Mouse (Mus musculus) embryonic facial prominence, embryonic 15.5 days (tissue): ENCODE results near the gene Shroom3. TPM values are rescaled to one million over a fixed set of nuclear protein-coding genes. Genes with fewer than 3 reads are reported as not detected.

Source experiments
- ATAC-seq: fragments of 200-750 bp; cut with Nextera tagmentation; 2 replicates; pipeline ENCODE4 v1.8.0; 2017; ENCODE audit warnings: low read depth, moderate TSS enrichment; ENCODE audit not compliant: insufficient number of reproducible peaks, low FRiP score, low TSS enrichment
- H3K27ac ChIP-seq: fragments of 300-500 bp; sonication (generic); replicated peaks from 2 replicates; pipeline ENCODE4 v1.5.1; 2015; ENCODE audit warnings: mild to moderate bottlenecking, inconsistent platforms
- H3K27me3 ChIP-seq: fragments of 300-500 bp; sonication (generic); 2 replicates; pipeline ENCODE4 v1.6.1; 2015; ENCODE audit warnings: inconsistent platforms
- H3K36me3 ChIP-seq: fragments of 300-500 bp; sonication (generic); 2 replicates; pipeline ENCODE4 v1.6.1; 2015; ENCODE audit warnings: mild to moderate bottlenecking, inconsistent platforms
- H3K4me1 ChIP-seq: fragments of 300-500 bp; sonication (generic); 2 replicates; pipeline ENCODE4 v1.6.1; 2015; ENCODE audit warnings: inconsistent platforms
- H3K4me2 ChIP-seq: fragments of 300-500 bp; sonication (generic); replicated peaks from 2 replicates; pipeline ENCODE4 v1.6.1; 2015; ENCODE audit warnings: mild to moderate bottlenecking, inconsistent platforms
- H3K4me3 ChIP-seq: fragments of 300-500 bp; sonication (generic); replicated peaks from 2 replicates; pipeline ENCODE4 v1.5.1; 2015; ENCODE audit warnings: mild to moderate bottlenecking, inconsistent platforms
- H3K9ac ChIP-seq: fragments of 300-500 bp; sonication (generic); 2 replicates; pipeline ENCODE4 v1.6.1; 2015; ENCODE audit warnings: inconsistent platforms
- H3K9me3 ChIP-seq: fragments of 300-500 bp; sonication (generic); replicated peaks from 2 replicates; pipeline ENCODE4 v1.6.1; 2016; ENCODE audit warnings: inconsistent platforms
- WGBS: fragments of 180-500 bp; shearing (Covaris S2); methylation state at CpG from one replicate; pipeline ENCODE4 v1.1.7; 2015; 5-methylcytosine and 5-hydroxymethylcytosine counted together
- polyA plus RNA-seq: library from polyadenylated mRNA; unstranded; fragments of >200 nt; fragmentation: Nextera tagmentation; extraction: Ambion mirVana; gene quantifications from 2 replicates; pipeline ENCODE4 v1.2.1, GENCODE M21; 2015

Gene Shroom3
- polyA plus RNA-seq, 1 experiment from 2014 or later, result 3.9 TPM

GRCm38 (mm10) chr5:92837311-92837710, 154.1 kb downstream of the Shroom3 start:
- no peak for ATAC-seq
- H3K36me3 ChIP-seq, result no peaks in the 10 kb centered on the region
- no peaks in the 10 kb centered on the region for H3K27me3 ChIP-seq
- no peak overlapping the region for H3K4me3 ChIP-seq
- no peak overlapping the region for H3K4me2 ChIP-seq
- 76% methylated on average over 4 of the region's 4 CpGs for WGBS
- H3K27ac ChIP-seq, result no peak overlapping the region
- H3K9ac ChIP-seq, result no peak overlapping the region
- no peaks in the 10 kb centered on the region for H3K4me1 ChIP-seq
- H3K9me3 ChIP-seq, result no peaks in the 10 kb centered on the region

DNA sequence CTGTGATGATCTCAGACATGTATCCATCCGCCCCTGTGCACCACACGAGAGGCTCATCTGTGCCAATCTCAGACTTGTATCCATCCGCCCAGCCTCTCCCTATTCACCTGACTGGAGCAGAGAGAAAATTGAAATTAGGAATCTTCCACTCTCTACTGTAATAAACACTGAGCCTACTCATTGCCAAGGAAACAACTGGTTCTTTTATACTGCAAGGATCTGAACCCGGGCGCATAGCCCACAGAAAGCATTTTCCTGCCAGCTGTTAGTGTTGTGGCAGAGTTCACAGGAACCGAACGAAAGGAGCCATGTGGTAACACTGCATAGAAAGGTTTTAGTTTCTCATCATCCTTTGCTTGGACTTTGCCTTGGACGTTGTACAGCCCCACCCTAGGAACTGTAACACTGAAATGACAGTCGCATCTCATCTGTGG, 155.1 kb downstream of the Shroom3 start:
- Histone ChIP-seq H3K36me3 (no peaks in the 10 kb centered on the region), H3K27ac (no peak overlapping the region), H3K27me3 (no peaks in the 10 kb centered on the region), H3K4me3 (no peak overlapping the region), H3K9me3 (no peaks in the 10 kb centered on the region), H3K9ac (no peak overlapping the region), H3K4me2 (no peak overlapping the region), H3K4me1 (no peaks in the 10 kb centered on the region)
- WGBS, result 73% methylated on average over 9 of the region's 9 CpGs
- ATAC-seq, result no peak

GRCm38 (mm10) chr5:92839314-92839713, 156.1 kb downstream of the Shroom3 start:
- no peak overlapping the region for H3K9ac ChIP-seq
- no peaks in the 10 kb centered on the region for H3K36me3 ChIP-seq
- H3K27me3 ChIP-seq, result no peaks in the 10 kb centered on the region
- no peaks in the 10 kb centered on the region for H3K9me3 ChIP-seq
- no peak overlapping the region for H3K4me2 ChIP-seq
- H3K27ac ChIP-seq, result no peak overlapping the region
- ATAC-seq, result no peak
- no peak overlapping the region for H3K4me3 ChIP-seq
- WGBS, result 76% methylated on average over 4 of the region's 4 CpGs
- no peaks in the 10 kb centered on the region for H3K4me1 ChIP-seq

- Histone ChIP-seq H3K27me3 (no peaks in the 10 kb centered on the region), H3K9me3 (no peaks in the 10 kb centered on the region), H3K4me1 (no peaks in the 10 kb centered on the region), H3K36me3 (no peaks in the 10 kb centered on the region), H3K27ac (no peak overlapping the region), H3K9ac (no peak overlapping the region), H3K4me2 (no peak overlapping the region), H3K4me3 (no peak overlapping the region)
- ATAC-seq, result no peak
- 67% methylated on average over 5 of the region's 5 CpGs for WGBS
Observed at GRCm38 (mm10) chr5:92841474-92841873, 158.2 kb downstream of the Shroom3 start.

DNA sequence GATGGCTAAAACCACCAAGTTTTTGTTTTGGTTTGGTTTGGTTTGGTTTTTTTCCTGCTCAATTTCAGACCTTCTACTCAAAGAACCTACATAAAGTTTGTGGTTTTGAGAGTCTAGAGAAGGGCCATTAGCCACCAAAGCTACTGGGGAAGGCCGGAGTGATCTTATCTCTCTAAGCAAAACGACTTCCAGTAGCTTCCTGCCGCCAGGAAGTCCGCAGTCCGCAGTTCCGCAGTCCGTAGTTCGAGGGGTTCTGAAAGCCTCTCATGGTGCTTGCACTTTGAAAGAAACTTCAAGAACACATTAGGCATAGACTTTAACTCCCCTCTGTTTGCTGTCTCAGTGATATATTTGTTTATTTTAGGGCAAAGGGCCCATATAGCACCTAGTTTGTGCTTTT, 159.2 kb downstream of the Shroom3 start:
- Histone ChIP-seq H3K4me2 (no peak overlapping the region), H3K27ac (no peak overlapping the region), H3K9me3 (no peaks in the 10 kb centered on the region), H3K36me3 (no peaks in the 10 kb centered on the region), H3K9ac (no peak overlapping the region), H3K4me3 (no peak overlapping the region), H3K4me1 (no peaks in the 10 kb centered on the region), H3K27me3 (no peaks in the 10 kb centered on the region)
- 62% methylated on average over 8 of the region's 8 CpGs for WGBS
- no peak for ATAC-seq

DNA sequence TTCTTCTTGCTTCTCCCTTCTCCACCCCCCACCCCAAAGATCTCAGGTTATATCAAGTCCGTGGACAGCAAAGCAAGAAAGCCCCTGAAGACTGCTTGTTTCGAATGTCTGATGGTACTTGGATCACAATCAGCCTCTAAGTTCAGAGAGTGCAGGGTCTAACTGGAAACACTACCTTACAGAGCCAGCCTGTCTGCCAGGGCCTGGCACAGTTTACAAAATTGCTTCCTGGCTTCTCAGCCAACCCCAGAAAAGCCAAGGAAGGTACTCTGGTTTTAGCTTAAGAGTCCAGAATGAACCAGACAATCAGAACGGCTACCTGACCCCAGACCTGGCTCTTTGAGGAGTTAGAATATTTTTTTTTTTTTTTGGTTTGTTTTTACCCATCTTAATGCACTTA, 159.6 kb downstream of the Shroom3 start:
- H3K27ac ChIP-seq, result no peak overlapping the region
- no peak overlapping the region for H3K4me3 ChIP-seq
- no peaks in the 10 kb centered on the region for H3K27me3 ChIP-seq
- H3K9me3 ChIP-seq, result no peaks in the 10 kb centered on the region
- no peaks in the 10 kb centered on the region for H3K4me1 ChIP-seq
- ATAC-seq, result no peak
- no peak overlapping the region for H3K9ac ChIP-seq
- WGBS, result 61% methylated on average over 3 of the region's 3 CpGs
- no peaks in the 10 kb centered on the region for H3K36me3 ChIP-seq
- H3K4me2 ChIP-seq, result no peak overlapping the region

GRCm38 (mm10) chr5:92843850-92844785, 160.9 kb downstream of the Shroom3 start:
- no peaks in the 10 kb centered on the region for H3K27me3 ChIP-seq
- no peak overlapping the region for H3K27ac ChIP-seq
- 55% methylated on average over 20 of the region's 20 CpGs for WGBS
- no peak overlapping the region for H3K4me2 ChIP-seq
- no peaks in the 10 kb centered on the region for H3K9me3 ChIP-seq
- H3K9ac ChIP-seq, result no peak overlapping the region
- ATAC-seq, result no peak
- no peak overlapping the region for H3K4me3 ChIP-seq
- no peaks in the 10 kb centered on the region for H3K36me3 ChIP-seq
- H3K4me1 ChIP-seq, result no peaks in the 10 kb centered on the region

DNA sequence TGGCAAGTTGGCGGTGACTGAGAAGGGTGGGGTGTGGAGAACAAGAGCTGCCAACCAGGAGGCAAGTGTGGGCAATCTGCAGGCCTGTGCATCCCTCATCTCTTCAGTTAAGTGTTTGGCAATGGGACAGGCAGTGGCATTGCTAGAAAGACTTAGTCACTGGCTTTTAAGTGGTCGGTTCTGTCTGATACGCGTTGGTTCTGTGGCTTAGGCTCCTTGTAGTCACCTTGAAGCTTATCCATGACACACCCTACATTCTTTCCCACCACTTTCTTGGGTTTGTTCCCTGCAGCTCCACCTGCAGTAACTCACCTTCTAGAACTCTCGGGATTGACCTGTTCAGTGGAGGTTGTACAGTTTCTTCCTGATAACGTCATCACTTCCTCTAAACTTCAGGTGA, 166.5 kb downstream of the Shroom3 start:
- WGBS, result 78% methylated on average over 6 of the region's 6 CpGs
- no peaks in the 10 kb centered on the region for H3K36me3 ChIP-seq
- no peak for ATAC-seq
- no peak overlapping the region for H3K4me3 ChIP-seq
- H3K4me1 ChIP-seq, result no peaks in the 10 kb centered on the region
- no peaks in the 10 kb centered on the region for H3K9me3 ChIP-seq
- no peak overlapping the region for H3K9ac ChIP-seq
- no peaks in the 10 kb centered on the region for H3K27me3 ChIP-seq
- H3K4me2 ChIP-seq, result no peak overlapping the region
- no peak overlapping the region for H3K27ac ChIP-seq

DNA sequence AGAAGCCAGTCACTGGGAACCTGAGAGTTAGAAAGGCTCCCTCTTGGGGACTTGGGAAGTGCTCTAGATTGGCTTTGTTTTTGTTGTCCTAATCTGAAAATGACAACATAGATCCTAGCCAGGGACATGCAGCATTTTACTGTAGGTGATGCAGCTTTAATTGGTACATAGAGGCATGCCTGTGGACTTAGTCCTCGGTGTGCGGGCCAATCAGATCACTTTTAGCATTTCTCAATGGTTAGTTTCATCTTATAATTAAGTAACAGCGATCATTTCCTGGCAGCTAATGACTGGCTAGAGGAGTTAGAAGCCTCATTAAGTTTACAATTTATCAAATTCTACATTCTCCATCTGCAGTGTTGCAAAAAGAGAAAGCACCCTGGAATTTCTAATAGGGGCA, 167.7 kb downstream of the Shroom3 start:
- H3K36me3 ChIP-seq, result no peaks in the 10 kb centered on the region
- WGBS, result 75% methylated on average over 3 of the region's 3 CpGs
- no peak overlapping the region for H3K9ac ChIP-seq
- no peak for ATAC-seq
- no peaks in the 10 kb centered on the region for H3K9me3 ChIP-seq
- H3K4me2 ChIP-seq, result no peak overlapping the region
- H3K27ac ChIP-seq, result no peak overlapping the region
- H3K27me3 ChIP-seq, result no peaks in the 10 kb centered on the region
- peaks cover under 1% of the 10 kb centered on the region; the same call in 1 of the 2 replicates for H3K4me1 ChIP-seq
- H3K4me3 ChIP-seq, result no peak overlapping the region

DNA sequence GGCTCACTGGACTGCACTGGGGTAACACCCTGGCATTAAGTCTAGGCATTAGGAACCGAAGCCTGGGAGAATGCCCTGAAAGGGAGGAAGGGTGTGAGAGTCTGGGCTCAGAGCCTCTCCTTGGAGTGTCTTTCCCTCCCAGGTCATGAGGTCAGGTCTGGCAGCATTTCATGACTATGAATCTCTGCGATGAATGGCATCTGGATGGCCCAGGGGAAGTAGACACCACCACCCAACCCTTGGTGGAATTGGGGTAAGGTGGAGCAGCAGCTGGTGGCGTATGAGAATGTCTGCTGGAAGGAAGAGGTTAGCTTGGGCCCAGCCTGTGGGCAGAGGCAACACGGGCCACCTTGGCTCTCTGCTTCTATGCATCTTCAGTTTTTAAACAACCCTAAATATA, 171.7 kb downstream of the Shroom3 start:
- H3K9me3 ChIP-seq, result no peaks in the 10 kb centered on the region
- H3K4me2 ChIP-seq, result no peak overlapping the region
- H3K27ac ChIP-seq, result no peak overlapping the region
- 63% methylated on average over 4 of the region's 4 CpGs for WGBS
- H3K36me3 ChIP-seq, result no peaks in the 10 kb centered on the region
- peaks cover 14% of the 10 kb centered on the region for H3K4me1 ChIP-seq
- H3K4me3 ChIP-seq, result no peak overlapping the region
- no peak overlapping the region for H3K9ac ChIP-seq
- no peaks in the 10 kb centered on the region for H3K27me3 ChIP-seq
- ATAC-seq, result no peak

GRCm38 (mm10) chr5:92856346-92856745, 173.1 kb downstream of the Shroom3 start:
- ATAC-seq, result no peak
- no peaks in the 10 kb centered on the region for H3K36me3 ChIP-seq
- H3K27ac ChIP-seq, result peak overlapping the region; percentile 48
- 0 out of 2 replicates have a peak overlapping the region, but pooled peaks have one; percentile 11 for H3K4me2 ChIP-seq
- H3K4me3 ChIP-seq, result no peak overlapping the region; the same call in 1 of the 2 replicates
- peaks cover 14% of the 10 kb centered on the region for H3K4me1 ChIP-seq
- no peak overlapping the region for H3K9ac ChIP-seq
- no peaks in the 10 kb centered on the region for H3K27me3 ChIP-seq
- 29% methylated on average over 15 of the region's 15 CpGs for WGBS
- no peaks in the 10 kb centered on the region for H3K9me3 ChIP-seq

DNA sequence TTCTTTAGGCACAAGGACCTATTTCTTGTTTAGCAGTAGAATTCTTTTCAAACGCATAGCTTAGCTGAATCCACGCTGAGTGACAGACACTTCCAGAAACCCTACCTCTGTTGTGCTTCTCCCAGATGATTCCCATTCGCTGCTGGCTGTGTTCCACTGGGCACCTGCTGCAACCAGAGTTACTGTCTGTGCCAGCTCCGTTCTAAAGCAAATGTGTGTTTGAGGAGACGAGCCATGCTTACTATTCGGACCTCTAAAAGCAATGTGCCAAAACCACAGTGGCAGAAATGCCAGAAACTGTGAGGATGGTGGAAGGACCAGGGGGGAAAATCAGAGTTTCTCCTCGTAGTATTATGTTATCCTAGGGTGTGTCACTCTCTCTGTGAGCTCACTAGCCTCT, 173.9 kb downstream of the Shroom3 start:
- H3K27me3 ChIP-seq, result no peaks in the 10 kb centered on the region
- WGBS, result 37% methylated on average over 7 of the region's 7 CpGs
- ATAC-seq, result no peak

More for the DNA sequence above, 173.9 kb downstream of the Shroom3 start:
- H3K9me3 ChIP-seq, result no peaks in the 10 kb centered on the region
- no peaks in the 10 kb centered on the region for H3K36me3 ChIP-seq
- H3K4me1 ChIP-seq, result peaks cover 14% of the 10 kb centered on the region
- no peak overlapping the region for H3K4me3 ChIP-seq
- no peak overlapping the region for H3K4me2 ChIP-seq
- no peak overlapping the region for H3K27ac ChIP-seq
- no peak overlapping the region for H3K9ac ChIP-seq
